Mouse (Mus musculus) CH12F3 (cell line): Measurements from ENCODE around the gene Ribc2.

Experiments
- in situ Hi-C: fragments of 300-500 bp; cut with MboI; formaldehyde crosslinking; loops from 2 replicates; pipeline ENCODE4 v1.14.3; 2020; ENCODE audit warnings: low sequenced_read_pairs

Gene Ribc2

GRCm38 (mm10) chr15:85131275-85132192 lies at the start of gene Ribc2, which contains the start of gene Smc1b:
Gene Ribc2 (plus strand): TSS chr15:85132078.
Gene Smc1b (minus strand): TSS chr15:85131964.
- in situ Hi-C loops: no loop called here

GRCm38 (mm10) chr15:85085641-85086040 lies 46.2 kb upstream of the Ribc2 start:
- in situ Hi-C loops: no loop called here

GRCm38 (mm10) chr15:85132193-85132520 lies 279 bp downstream of the Ribc2 start:
- in situ Hi-C loops: no loop called here

GRCm38 (mm10) chr15:85135143-85135542 lies 3.3 kb downstream of the Ribc2 start:
- in situ Hi-C loops: no loop called here

GRCm38 (mm10) chr15:85141290-85141689 lies 9.4 kb downstream of the Ribc2 start:
- in situ Hi-C loops: no loop called here

GRCm38 (mm10) chr15:85142441-85142840 lies 10.6 kb downstream of the Ribc2 start:
- in situ Hi-C loops: no loop called here

- in situ Hi-C loops: no loop called here
Measured at GRCm38 (mm10) chr15:85143161-85143560, 11.3 kb downstream of the Ribc2 start.

- in situ Hi-C loops: no loop called here
Measured at GRCm38 (mm10) chr15:85143747-85144146, 11.9 kb downstream of the Ribc2 start.

GRCm38 (mm10) chr15:85144249-85144648 lies 12.4 kb downstream of the Ribc2 start:
- in situ Hi-C loops: no loop called here

GRCm38 (mm10) chr15:85151433-85151918 lies 19.6 kb downstream of the Ribc2 start:
- in situ Hi-C loops: loop anchor here (10.0 kb wide), 1 partner anchor 433 kb away; the partner anchor contains the start of gene Wnt7b

GRCm38 (mm10) chr15:85152577-85152976 lies 20.7 kb downstream of the Ribc2 start:
- in situ Hi-C loops: loop anchor here (10.0 kb wide), 1 partner anchor 432 kb away; the partner anchor contains the start of gene Wnt7b

GRCm38 (mm10) chr15:85154091-85154490 lies 22.2 kb downstream of the Ribc2 start:
- in situ Hi-C loops: loop anchor here (10.0 kb wide), 1 partner anchor 431 kb away; the partner anchor contains the start of gene Wnt7b

- in situ Hi-C loops: loop anchor here (10.0 kb wide), 1 partner anchor 429 kb away; the partner anchor contains the start of gene Wnt7b
Measured at GRCm38 (mm10) chr15:85156198-85156597, 24.3 kb downstream of the Ribc2 start.

- in situ Hi-C loops: no loop called here
Measured at GRCm38 (mm10) chr15:85161416-85161815, 29.5 kb downstream of the Ribc2 start.

GRCm38 (mm10) chr15:85162693-85163663 lies 31.1 kb downstream of the Ribc2 start:
- in situ Hi-C loops: no loop called here

GRCm38 (mm10) chr15:85166433-85166933 lies 34.6 kb downstream of the Ribc2 start:
- in situ Hi-C loops: no loop called here

GRCm38 (mm10) chr15:85167086-85167679 lies 35.3 kb downstream of the Ribc2 start:
- in situ Hi-C loops: no loop called here

GRCm38 (mm10) chr15:85172054-85172453 lies 40.2 kb downstream of the Ribc2 start:
- in situ Hi-C loops: no loop called here

- in situ Hi-C loops: no loop called here
Measured at GRCm38 (mm10) chr15:85173425-85173824, 41.5 kb downstream of the Ribc2 start.

- in situ Hi-C loops: no loop called here
Measured at GRCm38 (mm10) chr15:85174060-85174459, 42.2 kb downstream of the Ribc2 start.
